Mouse (Mus musculus) stomach, embryonic 15.5 days (tissue): ENCODE results near the gene Foxb1. TPM values are rescaled to one million over a fixed set of nuclear protein-coding genes. Genes with fewer than 3 reads are reported as not detected.

ENCODE experiments used
- ATAC-seq: fragments of 200-750 bp; cut with Nextera tagmentation; 2 replicates; pipeline ENCODE4 v1.8.0; 2017; ENCODE audit warnings: low read depth, moderate number of reproducible peaks, moderate TSS enrichment; ENCODE audit not compliant: insufficient read depth, low FRiP score
- H3K27ac ChIP-seq: fragments of 300-500 bp; sonication (generic); 2 replicates; pipeline ENCODE4 v1.5.1; 2015; ENCODE audit warnings: mild to moderate bottlenecking, inconsistent platforms
- H3K27me3 ChIP-seq: fragments of 300-500 bp; sonication (generic); replicated peaks from 2 replicates; pipeline ENCODE4 v1.6.1; 2015; ENCODE audit warnings: inconsistent platforms
- H3K36me3 ChIP-seq: fragments of 300-500 bp; sonication (generic); 2 replicates; pipeline ENCODE4 v1.6.1; 2015; ENCODE audit warnings: inconsistent platforms
- H3K4me1 ChIP-seq: fragments of 300-500 bp; sonication (generic); 2 replicates; pipeline ENCODE4 v1.6.1; 2015; ENCODE audit warnings: inconsistent platforms
- H3K4me2 ChIP-seq: fragments of 300-500 bp; sonication (generic); 2 replicates; pipeline ENCODE4 v1.6.1; 2015; ENCODE audit warnings: mild to moderate bottlenecking, inconsistent platforms
- H3K4me3 ChIP-seq: fragments of 300-500 bp; sonication (generic); replicated peaks from 2 replicates; pipeline ENCODE4 v1.5.1; 2015; ENCODE audit warnings: inconsistent platforms
- H3K9ac ChIP-seq: fragments of 300-500 bp; sonication (generic); 2 replicates; pipeline ENCODE4 v1.6.1; 2015; ENCODE audit warnings: inconsistent platforms
- H3K9me3 ChIP-seq: fragments of 300-500 bp; sonication (generic); 2 replicates; pipeline ENCODE4 v1.6.1; 2016; ENCODE audit warnings: inconsistent platforms
- WGBS: fragments of 180-500 bp; shearing (Covaris S2); methylation state at CpG from one replicate; pipeline ENCODE4 v1.1.7; 2015; 5-methylcytosine and 5-hydroxymethylcytosine counted together
- polyA plus RNA-seq: library from polyadenylated mRNA; unstranded; fragments of >200 nt; fragmentation: Nextera tagmentation; extraction: Ambion mirVana; gene quantifications from 2 replicates; pipeline ENCODE4 v1.2.1, GENCODE M21; 2015

Gene Foxb1
- polyA plus RNA-seq, 1 experiment from 2014 or later: 0.05 TPM

- Histone ChIP-seq H3K9ac (no peak overlapping the region), H3K27me3 (peaks cover 90% of the 10 kb centered on the region), H3K4me3 (no peak overlapping the region), H3K9me3 (no peaks in the 10 kb centered on the region), H3K4me1 (0 out of 2 replicates have a peak, but pooled peaks cover 3% of the 10 kb centered on the region), H3K27ac (no peak overlapping the region), H3K36me3 (no peaks in the 10 kb centered on the region), H3K4me2 (no peak overlapping the region)
- ATAC-seq: no peak
- WGBS: under 1% methylated on average over 42 of the region's 42 CpGs
These were observed 4.1 kb upstream of the Foxb1 start for GRCm38 (mm10) chr9:69764586-69765482.

GRCm38 (mm10) chr9:69763681-69764585 is 3.2 kb upstream of the Foxb1 start:
- WGBS: 1% methylated on average over 25 of the region's 25 CpGs
- no peaks in the 10 kb centered on the region for H3K9me3 ChIP-seq
- H3K4me3 ChIP-seq: no peak overlapping the region
- 0 out of 2 replicates have a peak, but pooled peaks cover 12% of the 10 kb centered on the region for H3K4me1 ChIP-seq
- no peak overlapping the region for H3K4me2 ChIP-seq
- H3K9ac ChIP-seq: no peak overlapping the region
- ATAC-seq: no peak
- peaks cover 90% of the 10 kb centered on the region for H3K27me3 ChIP-seq
- no peaks in the 10 kb centered on the region for H3K36me3 ChIP-seq
- no peak overlapping the region for H3K27ac ChIP-seq

GRCm38 (mm10) chr9:69762703-69763102 is 2.0 kb upstream of the Foxb1 start:
- Histone ChIP-seq H3K9ac (no peak overlapping the region), H3K9me3 (no peaks in the 10 kb centered on the region), H3K4me2 (no peak overlapping the region), H3K4me1 (0 out of 2 replicates have a peak, but pooled peaks cover 12% of the 10 kb centered on the region), H3K4me3 (no peak overlapping the region), H3K27ac (no peak overlapping the region), H3K36me3 (no peaks in the 10 kb centered on the region), H3K27me3 (peaks cover 93% of the 10 kb centered on the region)
- ATAC-seq: no peak
- 3% methylated on average over 14 of the region's 14 CpGs for WGBS

- 4% methylated on average over 8 of the region's 12 CpGs for WGBS
- Histone ChIP-seq H3K4me3 (no peak overlapping the region), H3K9ac (no peak overlapping the region), H3K9me3 (no peaks in the 10 kb centered on the region), H3K27me3 (peaks cover 91% of the 10 kb centered on the region), H3K4me1 (0 out of 2 replicates have a peak, but pooled peaks cover 12% of the 10 kb centered on the region), H3K36me3 (no peaks in the 10 kb centered on the region), H3K27ac (no peak overlapping the region), H3K4me2 (no peak overlapping the region)
- no peak for ATAC-seq
These were observed 1.5 kb upstream of the Foxb1 start for GRCm38 (mm10) chr9:69762221-69762620.

GRCm38 (mm10) chr9:69761569-69761968 is 829 bp upstream of the Foxb1 start:
- H3K9ac ChIP-seq: no peak overlapping the region
- H3K27me3 ChIP-seq: peaks cover 93% of the 10 kb centered on the region
- H3K9me3 ChIP-seq: no peaks in the 10 kb centered on the region
- H3K4me3 ChIP-seq: no peak overlapping the region
- ATAC-seq: no peak
- H3K36me3 ChIP-seq: no peaks in the 10 kb centered on the region
- WGBS: 2% methylated on average over 10 of the region's 10 CpGs
- H3K27ac ChIP-seq: no peak overlapping the region
- H3K4me2 ChIP-seq: no peak overlapping the region
- 0 out of 2 replicates have a peak, but pooled peaks cover 12% of the 10 kb centered on the region for H3K4me1 ChIP-seq

- Histone ChIP-seq H3K4me1 (0 out of 2 replicates have a peak, but pooled peaks cover 12% of the 10 kb centered on the region), H3K27me3 (peaks cover 93% of the 10 kb centered on the region), H3K9me3 (no peaks in the 10 kb centered on the region), H3K4me2 (no peak overlapping the region), H3K27ac (no peak overlapping the region), H3K36me3 (no peaks in the 10 kb centered on the region), H3K9ac (no peak overlapping the region), H3K4me3 (no peak overlapping the region)
- no peak for ATAC-seq
- WGBS: under 1% methylated on average over 44 of the region's 44 CpGs
These were observed 969 bp downstream of the Foxb1 start for GRCm38 (mm10) chr9:69759721-69760221.

GRCm38 (mm10) chr9:69758946-69759615 is 1.7 kb downstream of the Foxb1 start:
- no peaks in the 10 kb centered on the region for H3K9me3 ChIP-seq
- no peak for ATAC-seq
- 0 out of 2 replicates have a peak, but pooled peaks cover 12% of the 10 kb centered on the region for H3K4me1 ChIP-seq
- H3K9ac ChIP-seq: no peak overlapping the region
- H3K27ac ChIP-seq: no peak overlapping the region
- no peaks in the 10 kb centered on the region for H3K36me3 ChIP-seq
- H3K4me3 ChIP-seq: no peak overlapping the region
- H3K27me3 ChIP-seq: peaks cover 93% of the 10 kb centered on the region
- no peak overlapping the region for H3K4me2 ChIP-seq
- 1% methylated on average over 42 of the region's 42 CpGs for WGBS

GRCm38 (mm10) chr9:69758506-69758905 is 2.2 kb downstream of the Foxb1 start:
- H3K4me2 ChIP-seq: no peak overlapping the region
- H3K4me3 ChIP-seq: no peak overlapping the region
- peaks cover 93% of the 10 kb centered on the region for H3K27me3 ChIP-seq
- under 1% methylated on average over 17 of the region's 17 CpGs for WGBS
- H3K4me1 ChIP-seq: 0 out of 2 replicates have a peak, but pooled peaks cover 12% of the 10 kb centered on the region
- H3K27ac ChIP-seq: no peak overlapping the region
- H3K9me3 ChIP-seq: no peaks in the 10 kb centered on the region
- H3K36me3 ChIP-seq: no peaks in the 10 kb centered on the region
- no peak for ATAC-seq
- no peak overlapping the region for H3K9ac ChIP-seq

GRCm38 (mm10) chr9:69757254-69757653 is 3.5 kb downstream of the Foxb1 start:
- H3K27ac ChIP-seq: no peak overlapping the region
- H3K27me3 ChIP-seq: peaks cover 93% of the 10 kb centered on the region
- no peak for ATAC-seq
- H3K4me1 ChIP-seq: 0 out of 2 replicates have a peak, but pooled peaks cover 8% of the 10 kb centered on the region
- H3K9me3 ChIP-seq: no peaks in the 10 kb centered on the region
- H3K36me3 ChIP-seq: no peaks in the 10 kb centered on the region
- H3K4me2 ChIP-seq: no peak overlapping the region
- H3K4me3 ChIP-seq: no peak overlapping the region
- H3K9ac ChIP-seq: no peak overlapping the region
- 21% methylated on average over 4 of the region's 4 CpGs for WGBS

GRCm38 (mm10) chr9:69756456-69756855 is 4.3 kb downstream of the Foxb1 start:
- no peak overlapping the region for H3K9ac ChIP-seq
- WGBS: 19% methylated on average over 3 of the region's 3 CpGs
- H3K4me3 ChIP-seq: no peak overlapping the region
- H3K4me2 ChIP-seq: no peak overlapping the region
- H3K36me3 ChIP-seq: no peaks in the 10 kb centered on the region
- H3K9me3 ChIP-seq: no peaks in the 10 kb centered on the region
- H3K27ac ChIP-seq: no peak overlapping the region
- peaks cover 90% of the 10 kb centered on the region for H3K27me3 ChIP-seq
- no peak for ATAC-seq
- 0 out of 2 replicates have a peak, but pooled peaks cover 8% of the 10 kb centered on the region for H3K4me1 ChIP-seq

GRCm38 (mm10) chr9:69756041-69756440 is 4.7 kb downstream of the Foxb1 start:
- no peak overlapping the region for H3K4me3 ChIP-seq
- no peak for ATAC-seq
- no peak overlapping the region for H3K4me2 ChIP-seq
- H3K9ac ChIP-seq: no peak overlapping the region
- peaks cover 86% of the 10 kb centered on the region for H3K27me3 ChIP-seq
- H3K27ac ChIP-seq: no peak overlapping the region
- WGBS: 32% methylated on average over 7 of the region's 7 CpGs
- no peaks in the 10 kb centered on the region for H3K36me3 ChIP-seq
- no peaks in the 10 kb centered on the region for H3K9me3 ChIP-seq
- 0 out of 2 replicates have a peak, but pooled peaks cover 8% of the 10 kb centered on the region for H3K4me1 ChIP-seq
